Mouse (Mus musculus): Measurements from ENCODE around the gene 4930519G04Rik.
A peak's percentile ranks its signal among the peaks of the same experiment; 100 is the strongest.
"Not testable (repeated sequence)": the region's sequence is repeated elsewhere in the genome, so short reads cannot be mapped to it uniquely, and the experiment has no call there.

Gene 4930519G04Rik

GRCm38 (mm10) chr5:114822796-114823688, 30.4 kb upstream of the 4930519G04Rik start, which contains the start of gene 1500011B03Rik:
TSS of gene 1500011B03Rik (minus strand) at chr5:114823468.
- Histone ChIP-seq H3K36me3 (ENCODE audit: control insufficient read depth, insufficient read depth, low read length, poor library complexity, severe bottlenecking) (no peaks in the 10 kb centered on the region), H3K27me3 (ENCODE audit: control insufficient read depth, insufficient read depth, low read length, poor library complexity, severe bottlenecking) (no peaks in the 10 kb centered on the region)
- DNase-seq (ENCODE audit: low read depth, low spot score), result peak; percentile 80

- DNase-seq (ENCODE audit: low read depth, low spot score), result peak; percentile 84
- H3K36me3 ChIP-seq (ENCODE audit: control insufficient read depth, insufficient read depth, low read length, poor library complexity, severe bottlenecking), result no peaks in the 10 kb centered on the region
- H3K27me3 ChIP-seq (ENCODE audit: control insufficient read depth, insufficient read depth, low read length, poor library complexity, severe bottlenecking), result no peaks in the 10 kb centered on the region
Measured at GRCm38 (mm10) chr5:114824197-114824596, 29.3 kb upstream of the 4930519G04Rik start.

GRCm38 (mm10) chr5:114825978-114826691, 27.3 kb upstream of the 4930519G04Rik start:
- DNase-seq (ENCODE audit: low read depth, low spot score), result peak; percentile 95
- no peaks in the 10 kb centered on the region for H3K36me3 ChIP-seq (ENCODE audit: control insufficient read depth, insufficient read depth, low read length, poor library complexity, severe bottlenecking)
- no peaks in the 10 kb centered on the region for H3K27me3 ChIP-seq (ENCODE audit: control insufficient read depth, insufficient read depth, low read length, poor library complexity, severe bottlenecking)

GRCm38 (mm10) chr5:114827427-114827826, 26.0 kb upstream of the 4930519G04Rik start:
- Histone ChIP-seq H3K27me3 (ENCODE audit: control insufficient read depth, insufficient read depth, low read length, poor library complexity, severe bottlenecking) (no peaks in the 10 kb centered on the region), H3K36me3 (ENCODE audit: control insufficient read depth, insufficient read depth, low read length, poor library complexity, severe bottlenecking) (no peaks in the 10 kb centered on the region)
- DNase-seq (ENCODE audit: low read depth, low spot score), result no peak

GRCm38 (mm10) chr5:114829740-114830139, 23.7 kb upstream of the 4930519G04Rik start:
- Histone ChIP-seq H3K27me3 (ENCODE audit: control insufficient read depth, insufficient read depth, low read length, poor library complexity, severe bottlenecking) (no peaks in the 10 kb centered on the region), H3K36me3 (ENCODE audit: control insufficient read depth, insufficient read depth, low read length, poor library complexity, severe bottlenecking) (no peaks in the 10 kb centered on the region)
- no peak for DNase-seq (ENCODE audit: low read depth, low spot score)

- Histone ChIP-seq H3K36me3 (ENCODE audit: control insufficient read depth, insufficient read depth, low read length, poor library complexity, severe bottlenecking) (no peaks in the 10 kb centered on the region), H3K27me3 (ENCODE audit: control insufficient read depth, insufficient read depth, low read length, poor library complexity, severe bottlenecking) (no peaks in the 10 kb centered on the region)
- no peak for DNase-seq (ENCODE audit: low read depth, low spot score)
Measured at GRCm38 (mm10) chr5:114836886-114837285, 16.6 kb upstream of the 4930519G04Rik start.

- not testable (repeated sequence) for DNase-seq (ENCODE audit: low read depth, low spot score); H3K36me3 ChIP-seq (ENCODE audit: control insufficient read depth, insufficient read depth, low read length, poor library complexity, severe bottlenecking); H3K27me3 ChIP-seq (ENCODE audit: control insufficient read depth, insufficient read depth, low read length, poor library complexity, severe bottlenecking)
Measured at GRCm38 (mm10) chr5:114840481-114840880, 13.0 kb upstream of the 4930519G04Rik start.

- H3K36me3 ChIP-seq (ENCODE audit: control insufficient read depth, insufficient read depth, low read length, poor library complexity, severe bottlenecking); H3K27me3 ChIP-seq (ENCODE audit: control insufficient read depth, insufficient read depth, low read length, poor library complexity, severe bottlenecking); DNase-seq (ENCODE audit: low read depth, low spot score): not testable (repeated sequence)
Measured at GRCm38 (mm10) chr5:114842155-114842554, 11.3 kb upstream of the 4930519G04Rik start.

GRCm38 (mm10) chr5:114842674-114843073, 10.8 kb upstream of the 4930519G04Rik start:
- no peaks in the 10 kb centered on the region for H3K36me3 ChIP-seq (ENCODE audit: control insufficient read depth, insufficient read depth, low read length, poor library complexity, severe bottlenecking)
- no peak for DNase-seq (ENCODE audit: low read depth, low spot score)
- H3K27me3 ChIP-seq (ENCODE audit: control insufficient read depth, insufficient read depth, low read length, poor library complexity, severe bottlenecking), result no peaks in the 10 kb centered on the region

GRCm38 (mm10) chr5:114844371-114844770, 9.1 kb upstream of the 4930519G04Rik start:
- H3K27me3 ChIP-seq (ENCODE audit: control insufficient read depth, insufficient read depth, low read length, poor library complexity, severe bottlenecking); H3K36me3 ChIP-seq (ENCODE audit: control insufficient read depth, insufficient read depth, low read length, poor library complexity, severe bottlenecking); DNase-seq (ENCODE audit: low read depth, low spot score): not testable (repeated sequence)

GRCm38 (mm10) chr5:114851565-114852236, 1.8 kb upstream of the 4930519G04Rik start:
- DNase-seq (ENCODE audit: low read depth, low spot score), result no peak
- Histone ChIP-seq H3K27me3 (ENCODE audit: control insufficient read depth, insufficient read depth, low read length, poor library complexity, severe bottlenecking) (no peaks in the 10 kb centered on the region), H3K36me3 (ENCODE audit: control insufficient read depth, insufficient read depth, low read length, poor library complexity, severe bottlenecking) (no peaks in the 10 kb centered on the region)

GRCm38 (mm10) chr5:114858582-114858981, 5.1 kb downstream of the 4930519G04Rik start, which contains the start of gene Gm9936:
TSS of gene Gm9936 (minus strand) at chr5:114858682.
- Histone ChIP-seq H3K36me3 (ENCODE audit: control insufficient read depth, insufficient read depth, low read length, poor library complexity, severe bottlenecking) (no peaks in the 10 kb centered on the region), H3K27me3 (ENCODE audit: control insufficient read depth, insufficient read depth, low read length, poor library complexity, severe bottlenecking) (no peaks in the 10 kb centered on the region)
- DNase-seq (ENCODE audit: low read depth, low spot score), result no peak

- DNase-seq (ENCODE audit: low read depth, low spot score), result peak; percentile 88
- Histone ChIP-seq H3K36me3 (ENCODE audit: control insufficient read depth, insufficient read depth, low read length, poor library complexity, severe bottlenecking) (no peaks in the 10 kb centered on the region), H3K27me3 (ENCODE audit: control insufficient read depth, insufficient read depth, low read length, poor library complexity, severe bottlenecking) (no peaks in the 10 kb centered on the region)
Measured at GRCm38 (mm10) chr5:114859253-114859652, 5.8 kb downstream of the 4930519G04Rik start.

- Histone ChIP-seq H3K36me3 (ENCODE audit: control insufficient read depth, insufficient read depth, low read length, poor library complexity, severe bottlenecking) (no peaks in the 10 kb centered on the region), H3K27me3 (ENCODE audit: control insufficient read depth, insufficient read depth, low read length, poor library complexity, severe bottlenecking) (no peaks in the 10 kb centered on the region)
- no peak for DNase-seq (ENCODE audit: low read depth, low spot score)
Measured at GRCm38 (mm10) chr5:114861730-114862129, 8.3 kb downstream of the 4930519G04Rik start.

All from splenic B cell, adult 2 months (primary cell).